In genomic region chr7:127206606-127207005, GRCm38 (mm10) we compare ENCODE assay signal across 8 mouse cellular contexts. TPM values are rescaled to one million over a fixed set of nuclear protein-coding genes. Genes with fewer than 3 reads are reported as not detected.
DNase-seq lines count a peak whose midpoint lies in the region; ATAC-seq and TF ChIP-seq lines count a peak whose summit lies in the region.

No protein-coding gene starts in this region.

- no peaks in the 10 kb centered on the region for H3K27me3 ChIP-seq in erythroblast, embryonic 14.5 days (ENCODE audit: control insufficient read depth)
- no peaks in the 10 kb centered on the region for H3K27me3 ChIP-seq in limb, embryonic 15.5 days

- peak overlapping the region; percentile 83 for H3K4me2 ChIP-seq in limb, embryonic 15.5 days

- intact Hi-C loops in left cerebral cortex, postnatal 4 days (cut with DNase I), result no loop called here

- TF ChIP-seq CTCF in layer of hippocampus, adult 2 months (conservative IDR thresholded peaks at IDR 0.05), result no peak
- no peak for TF ChIP-seq CTCF in olfactory bulb, adult 2 months (IDR thresholded peaks at IDR 0.05; ENCODE audit: insufficient read depth, low read depth, low read length)

- H3K27ac ChIP-seq in layer of hippocampus, adult 2 months, result peak overlapping the region; percentile 92
- peak overlapping the region; percentile 88; the same call in 1 of the 2 replicates for H3K27ac ChIP-seq in limb, embryonic 15.5 days
- no peak overlapping the region for H3K27ac ChIP-seq in olfactory bulb, adult 2 months (ENCODE audit: insufficient read depth, low read depth, low read length)

- H3K4me1 ChIP-seq in erythroblast, embryonic 14.5 days (ENCODE audit: control insufficient read depth), result peaks cover 63% of the 10 kb centered on the region
- peaks cover 27% of the 10 kb centered on the region for H3K4me1 ChIP-seq in limb, embryonic 15.5 days
- peaks cover 11% of the 10 kb centered on the region for H3K4me1 ChIP-seq in olfactory bulb, adult 2 months (ENCODE audit: control insufficient read depth, insufficient read depth, low read length)

- WGBS in limb, embryonic 15.5 days, result 42% methylated on average over 2 of the region's 2 CpGs
- WGBS in olfactory bulb, adult 2 months, result 40% methylated on average over 2 of the region's 2 CpGs

- peaks cover 57% of the 10 kb centered on the region for H3K36me3 ChIP-seq in erythroblast, embryonic 14.5 days (ENCODE audit: control insufficient read depth)
- peaks cover 22% of the 10 kb centered on the region for H3K36me3 ChIP-seq in limb, embryonic 15.5 days

- DNase-seq in layer of hippocampus, adult 2 months (ENCODE audit: low spot score in 2 of 2), result no peak
- DNase-seq in layer of hippocampus, adult 11-12 months (ENCODE audit: low spot score), result no peak
- no peak for DNase-seq in left cerebral cortex, postnatal 4 days
- DNase-seq in adrenal gland, postnatal 10 days, result no peak
- DNase-seq in cerebellum, postnatal 4 days (ENCODE audit: low spot score in 2 of 2), result no peak

- TF ChIP-seq POLR2A in olfactory bulb, adult 2 months (IDR thresholded peaks at IDR 0.05; ENCODE audit: insufficient read depth, low read depth, low read length), result no peak

- peak overlapping the region; percentile 90 for H3K9ac ChIP-seq in limb, embryonic 15.5 days

- no peaks in the 10 kb centered on the region for H3K9me3 ChIP-seq in erythroblast, embryonic 14.5 days (ENCODE audit: control insufficient read depth, low read length)
- H3K9me3 ChIP-seq in limb, embryonic 15.5 days, result no peaks in the 10 kb centered on the region

- no peak for ATAC-seq in limb, embryonic 15.5 days (ENCODE audit: insufficient number of reproducible peaks, low FRiP score, low TSS enrichment, low read depth)

- peak overlapping the region; percentile 89 for H3K4me3 ChIP-seq in layer of hippocampus, adult 2 months
- H3K4me3 ChIP-seq in erythroblast, embryonic 14.5 days (replicated peaks), result peak overlapping the region; percentile 90
- peak overlapping the region; percentile 97 for H3K4me3 ChIP-seq in limb, embryonic 15.5 days
- H3K4me3 ChIP-seq in olfactory bulb, adult 2 months (ENCODE audit: insufficient read depth, low read depth, low read length), result peak overlapping the region; percentile 60

RNA-seq across cellular contexts. Expression of gene Tbc1d10b, which starts 1.7 kb away (rescaled TPM):
- total RNA-seq in layer of hippocampus, adult 2 months (2021), result 100 to 1,000 TPM; 102 to 120 TPM
- 9.3 and 10.4 TPM in 2 replicates for polyA plus RNA-seq in erythroblast, embryonic 14.5 days (2012)
- 24.6 and 25.5 TPM in 2 replicates for polyA plus RNA-seq in limb, embryonic 15.5 days (2015; fragmentation: Nextera tagmentation; extraction: Ambion mirVana)
- not detected in 2 replicates for polyA plus RNA-seq in olfactory bulb, adult 2 months (2012; ENCODE audit: insufficient read depth, insufficient read length, low replicate concordance, missing spikeins)
- total RNA-seq in left cerebral cortex, postnatal 4 days (2021), result 10 to 100 TPM; 73.8 to 78.8 TPM
- 10 to 100 TPM; 39.0 to 40.5 TPM for total RNA-seq in adrenal gland, postnatal 10 days (2021)

RNA-seq across cellular contexts. Expression of gene Mylpf, which starts 2.1 kb away (rescaled TPM):
- 1 to 10 TPM; 1.3 to 1.9 TPM for total RNA-seq in layer of hippocampus, adult 2 months (2021)
- polyA plus RNA-seq in erythroblast, embryonic 14.5 days (2012), result 2.0 and 3.5 TPM in 2 replicates
- 422 and 1,232 TPM in 2 replicates for polyA plus RNA-seq in limb, embryonic 15.5 days (2015; fragmentation: Nextera tagmentation; extraction: Ambion mirVana)
- not detected in 2 replicates for polyA plus RNA-seq in olfactory bulb, adult 2 months (2012; ENCODE audit: insufficient read depth, insufficient read length, low replicate concordance, missing spikeins)
- total RNA-seq in left cerebral cortex, postnatal 4 days (2021), result 1 to 10 TPM in 1 of 2 experiments, not detected in 1; 1.2 TPM
- total RNA-seq in adrenal gland, postnatal 10 days (2021), result 1,000 to 10,000 TPM in 1 of 2 experiments, 100 to 1,000 TPM in 1; 678 to 2,339 TPM

RNA-seq across cellular contexts. Expression of gene Cd2bp2, which starts 10.8 kb away (rescaled TPM):
- 10 to 100 TPM; 88.4 to 97.0 TPM for total RNA-seq in layer of hippocampus, adult 2 months (2021)
- 6.9 and 9.2 TPM in 2 replicates for polyA plus RNA-seq in erythroblast, embryonic 14.5 days (2012)
- 53.6 and 55.1 TPM in 2 replicates for polyA plus RNA-seq in limb, embryonic 15.5 days (2015; fragmentation: Nextera tagmentation; extraction: Ambion mirVana)
- not detected in 2 replicates for polyA plus RNA-seq in olfactory bulb, adult 2 months (2012; ENCODE audit: insufficient read depth, insufficient read length, low replicate concordance, missing spikeins)
- 10 to 100 TPM; 65.8 to 78.8 TPM for total RNA-seq in left cerebral cortex, postnatal 4 days (2021)
- total RNA-seq in adrenal gland, postnatal 10 days (2021), result 10 to 100 TPM; 50.9 to 54.9 TPM

RNA-seq across cellular contexts. Expression of gene Zfp553, which starts 26.3 kb away (rescaled TPM):
- 10 to 100 TPM; 18.6 to 21.7 TPM for total RNA-seq in layer of hippocampus, adult 2 months (2021)
- 0.26 and 0.33 TPM in 2 replicates for polyA plus RNA-seq in erythroblast, embryonic 14.5 days (2012)
- 37.3 and 38.4 TPM in 2 replicates for polyA plus RNA-seq in limb, embryonic 15.5 days (2015; fragmentation: Nextera tagmentation; extraction: Ambion mirVana)
- not detected in 2 replicates for polyA plus RNA-seq in olfactory bulb, adult 2 months (2012; ENCODE audit: insufficient read depth, insufficient read length, low replicate concordance, missing spikeins)
- total RNA-seq in left cerebral cortex, postnatal 4 days (2021), result 10 to 100 TPM; 28.4 to 28.8 TPM
- total RNA-seq in adrenal gland, postnatal 10 days (2021), result 10 to 100 TPM in 1 of 2 experiments, 1 to 10 TPM in 1; 9.2 to 13.4 TPM

RNA-seq across cellular contexts. Expression of gene Sept1, which starts 26.3 kb away (rescaled TPM):
- total RNA-seq in layer of hippocampus, adult 2 months (2021), result 1 to 10 TPM; 5.0 to 6.3 TPM
- 26.0 and 36.2 TPM in 2 replicates for polyA plus RNA-seq in erythroblast, embryonic 14.5 days (2012)
- 19.6 and 22.7 TPM in 2 replicates for polyA plus RNA-seq in limb, embryonic 15.5 days (2015; fragmentation: Nextera tagmentation; extraction: Ambion mirVana)
- polyA plus RNA-seq in olfactory bulb, adult 2 months (2012; ENCODE audit: insufficient read depth, insufficient read length, low replicate concordance, missing spikeins), result 2,394 TPM in 1 of 2 replicates, not detected in the other
- total RNA-seq in left cerebral cortex, postnatal 4 days (2021), result 1 to 10 TPM; 7.9 to 8.8 TPM
- total RNA-seq in adrenal gland, postnatal 10 days (2021), result 10 to 100 TPM; 17.6 to 17.8 TPM

Comparison
In these comparisons a context has a peak if more than half of its experiments do, and no peak if none do; other contexts are left out.
1. RNA of gene Mylpf, which starts 2.1 kb away (total RNA-seq): 678 to 2,339 TPM in adrenal gland, postnatal 10 days; 1.3 to 1.9 TPM in layer of hippocampus, adult 2 months and 1.2 TPM in left cerebral cortex, postnatal 4 days; every median in the first group is over 100 times any median in the second.
2. Peak in every context shown above with its lines, with median percentiles within 50 percentile points of each other: H3K4me3 ChIP-seq.